Mouse (Mus musculus) ES-E14 (cell line): ENCODE results near the gene Fga. TPM values are rescaled to one million over a fixed set of nuclear protein-coding genes. Genes with fewer than 3 reads are reported as not detected.

Experiments
- DNase-seq: peaks from one replicate; pipeline ENCODE4 v3.0.0-alpha.2; 2013; ENCODE audit warnings: low read depth, low spot score
- H3K27ac ChIP-seq: 2 replicates; pipeline ENCODE4 v1.5.1; 2012; ENCODE audit warnings: low read depth, mild to moderate bottlenecking, low read length, moderate library complexity, mixed read lengths; ENCODE audit not compliant: poor library complexity, insufficient read depth, severe bottlenecking
- H3K36me3 ChIP-seq: 2 replicates; pipeline ENCODE4 v1.6.1; 2012; ENCODE audit warnings: mild to moderate bottlenecking, low read length, moderate library complexity, mixed read lengths; ENCODE audit not compliant: control insufficient read depth, poor library complexity, insufficient read depth, severe bottlenecking
- H3K4me1 ChIP-seq, 2 experiments: fragments of 150-350 bp in 1 of 2; sonication (generic) in 1 of 2; 2 replicates each; pipeline ENCODE4 v1.6.1; 2012; ENCODE audit warnings: low read length in 2 of 2, mild to moderate bottlenecking in 1 of 2, mixed read lengths in 1 of 2; ENCODE audit not compliant: control insufficient read depth in 2 of 2, insufficient read depth in 2 of 2, poor library complexity in 1 of 2
- H3K4me3 ChIP-seq, 2 experiments: fragments of 150-350 bp in 1 of 2; sonication (generic) in 1 of 2; 2 replicates each; pipeline ENCODE4 v1.5.1; 2012; ENCODE audit warnings: low read length in 2 of 2, low read depth in 1 of 2, mild to moderate bottlenecking in 1 of 2, mixed read lengths in 1 of 2; ENCODE audit not compliant: insufficient read depth in 1 of 2, poor library complexity in 1 of 2, severe bottlenecking in 1 of 2
- H3K9ac ChIP-seq: 2 replicates; pipeline ENCODE4 v1.6.1; 2012; ENCODE audit warnings: low read depth, mild to moderate bottlenecking, low read length, mixed read lengths; ENCODE audit not compliant: poor library complexity, insufficient read depth, severe bottlenecking
- H3K9me3 ChIP-seq: fragments of 150-350 bp; sonication (generic); 2 replicates; pipeline ENCODE4 v1.6.1; 2012; ENCODE audit warnings: low read depth, mild to moderate bottlenecking, low read length; ENCODE audit not compliant: control insufficient read depth, insufficient read depth
- CHD2 ChIP-seq: IDR thresholded peaks from 2 replicates; pipeline ENCODE4 v1.6.1; 2014; ENCODE audit warnings: mild to moderate bottlenecking, low read depth, low read length, inconsistent platforms
- HCFC1 ChIP-seq: IDR thresholded peaks from 2 replicates; pipeline ENCODE4 v1.6.1; 2012; ENCODE audit warnings: low read length, inconsistent platforms, borderline replicate concordance; ENCODE audit not compliant: insufficient read depth
- MAFK ChIP-seq: IDR thresholded peaks from 2 replicates; pipeline ENCODE4 v1.6.1; 2014; ENCODE audit warnings: mild to moderate bottlenecking, low read depth, low read length, inconsistent platforms; ENCODE audit not compliant: insufficient read depth
- ZC3H11A ChIP-seq: IDR thresholded peaks from 2 replicates; pipeline ENCODE4 v1.6.1; 2012; ENCODE audit warnings: low read depth, mild to moderate bottlenecking, inconsistent platforms, low read length, borderline replicate concordance
- ZNF384 ChIP-seq: IDR thresholded peaks from 2 replicates; pipeline ENCODE4 v1.6.1; 2012; ENCODE audit warnings: low read depth, low read length, inconsistent platforms
- in situ Hi-C, 2 experiments: fragments of 600-800 bp; cut with MboI; formaldehyde crosslinking; loops; one replicate each; pipeline ENCODE4 v1.15.1; 2025; ENCODE audit warnings: low sequenced_read_pairs in 2 of 2, inconsistent platforms in 1 of 2; ENCODE audit not compliant: unreplicated experiment in 2 of 2
- total RNA-seq: library from RNA; depleted of rRNA; stranded (reverse); fragments of 300-350 nt; gene quantifications from 2 replicates; pipeline ENCODE4 v1.2.3, GENCODE M21; 2012

Gene Fga
- total RNA-seq, 1 experiment = not detected

- in situ Hi-C loops = no loop called here
- Histone ChIP-seq H3K4me1 (no peaks in the 10 kb centered on the region), H3K4me3 (no peak overlapping the region), H3K9ac (no peak overlapping the region), H3K27ac (no peak overlapping the region), H3K9me3 (no peaks in the 10 kb centered on the region), H3K36me3 (no peaks in the 10 kb centered on the region)
- no peak for TF ChIP-seq ZNF384
- no peak for TF ChIP-seq MAFK
- no peak for TF ChIP-seq CHD2
- no peak for TF ChIP-seq HCFC1
- TF ChIP-seq ZC3H11A = no peak
- no peak for DNase-seq
Measured at GRCm38 (mm10) chr3:83046649-83047048, 20.8 kb downstream of the Fga start.

- in situ Hi-C loops = loop anchor here in 1 of 2 experiments (25.0 kb wide), 1 partner anchor 687 kb away; the partner anchor contains the start of gene Map9
- no peak for TF ChIP-seq CHD2
Measured at GRCm38 (mm10) chr3:83049680-83050079, 23.8 kb downstream of the Fga start, which contains the start of gene Fgb. Gene Fgb (minus strand): TSS chr3:83049863.

GRCm38 (mm10) chr3:83050661-83051060 is 24.8 kb downstream of the Fga start:
- no peaks in the 10 kb centered on the region for H3K36me3 ChIP-seq
- no peak overlapping the region for H3K27ac ChIP-seq
- no peak overlapping the region for H3K4me3 ChIP-seq
- in situ Hi-C loops = loop anchor here in 1 of 2 experiments (25.0 kb wide), 1 partner anchor 688 kb away; the partner anchor contains the start of gene Map9
- no peak for DNase-seq
- no peaks in the 10 kb centered on the region for H3K9me3 ChIP-seq
- no peaks in the 10 kb centered on the region for H3K4me1 ChIP-seq
- no peak overlapping the region for H3K9ac ChIP-seq
- TF ChIP-seq ZNF384 = no peak
- TF ChIP-seq ZC3H11A = no peak
- TF ChIP-seq MAFK = no peak
- no peak for TF ChIP-seq HCFC1
- no peak for TF ChIP-seq CHD2

More at GRCm38 (mm10) chr3:83049680-83050079, 23.8 kb downstream of the Fga start, which contains the start of gene Fgb:
- no peak for DNase-seq
- Histone ChIP-seq H3K9me3 (no peaks in the 10 kb centered on the region), H3K4me1 (no peaks in the 10 kb centered on the region), H3K27ac (no peak within 1 kb of the TSS), H3K9ac (no peak within 1 kb of the TSS), H3K36me3 (no peaks in the 10 kb centered on the region), H3K4me3 (no peak within 1 kb of the TSS)

DNA sequence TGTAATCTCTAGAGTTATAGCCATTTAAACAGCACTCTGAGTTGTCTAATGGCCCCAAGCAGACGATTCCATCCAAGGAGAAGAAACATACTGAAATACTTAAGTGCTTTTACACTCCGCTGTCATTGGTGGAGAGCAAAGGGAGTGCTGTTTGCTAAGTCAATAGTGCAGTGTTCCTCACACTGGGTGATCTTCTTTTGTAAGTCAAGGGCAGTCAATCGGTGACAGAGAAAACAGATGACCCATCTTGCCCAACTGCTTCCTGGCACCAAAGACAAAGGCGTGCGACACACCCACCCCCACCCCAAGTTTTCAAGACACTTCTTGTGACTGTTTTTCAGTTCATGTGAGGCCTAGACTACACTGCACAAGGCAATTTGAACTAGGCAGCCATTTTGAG is 26.2 kb downstream of the Fga start:
- TF ChIP-seq HCFC1 = no peak
- no peak for TF ChIP-seq MAFK
- no peak for TF ChIP-seq ZC3H11A
- TF ChIP-seq ZNF384 = no peak
- TF ChIP-seq CHD2 = no peak
- Histone ChIP-seq H3K36me3 (peaks cover under 1% of the 10 kb centered on the region; the same call in 1 of the 2 replicates), H3K4me1 (no peaks in the 10 kb centered on the region), H3K4me3 (no peak overlapping the region), H3K9me3 (no peaks in the 10 kb centered on the region), H3K27ac (no peak overlapping the region), H3K9ac (no peak overlapping the region)
- in situ Hi-C loops = loop anchor here in 1 of 2 experiments (25.0 kb wide), 1 partner anchor 690 kb away; the partner anchor contains the start of gene Map9
- DNase-seq = no peak

DNA sequence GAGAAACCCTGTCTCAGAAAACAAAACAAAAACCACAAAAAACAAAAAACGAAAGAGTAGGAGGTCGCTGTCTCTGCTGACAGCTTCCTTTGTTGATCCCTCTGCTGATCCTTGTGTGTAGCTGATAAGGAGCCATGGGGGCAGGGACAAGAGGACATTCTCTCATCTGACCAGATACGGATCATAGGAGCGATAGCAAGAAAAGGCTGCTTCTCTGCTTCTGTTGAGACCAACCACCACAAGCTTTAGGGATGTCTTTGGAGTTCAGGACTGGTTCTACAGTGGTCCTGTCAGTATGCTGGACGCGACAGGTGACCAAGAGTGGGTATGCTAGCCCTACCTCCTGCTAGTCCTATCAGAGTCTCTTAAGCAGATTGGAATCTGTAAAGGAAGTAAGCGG is 27.2 kb downstream of the Fga start:
- in situ Hi-C loops = loop anchor here in 1 of 2 experiments (25.0 kb wide), 1 partner anchor 691 kb away; the partner anchor contains the start of gene Map9
- H3K9ac ChIP-seq = no peak overlapping the region
- TF ChIP-seq ZC3H11A (no peak), HCFC1 (no peak), CHD2 (no peak), MAFK (no peak), ZNF384 (no peak)
- H3K9me3 ChIP-seq = no peaks in the 10 kb centered on the region
- no peaks in the 10 kb centered on the region for H3K4me1 ChIP-seq
- H3K4me3 ChIP-seq = no peak overlapping the region
- peaks cover 2% of the 10 kb centered on the region for H3K36me3 ChIP-seq
- H3K27ac ChIP-seq = no peak overlapping the region
- DNase-seq = no peak
